Mouse (Mus musculus): ENCODE data around the gene Itpripl2. TPM values are rescaled to one million over a fixed set of nuclear protein-coding genes. Genes with fewer than 3 reads are reported as not detected.
A peak's percentile ranks its signal among the peaks of the same experiment; 100 is the strongest.

Itpripl2 gene
- polyA plus RNA-seq (2012; rRNA removed), result 0.49 and 0.57 TPM in 2 replicates

- TF ChIP-seq POLR2A (IDR thresholded peaks at IDR 0.05; ENCODE audit: control insufficient read depth, low read depth, low read length) (no peak), CTCF (IDR thresholded peaks at IDR 0.05; ENCODE audit: control insufficient read depth, insufficient read depth, insufficient replicate concordance, low read depth, low read length) (no peak)
- H3K4me3 ChIP-seq (ENCODE audit: control insufficient read depth, low read depth, low read length), result peak within 1 kb of the TSS; percentile 79
- no peaks in the 10 kb centered on the region for H3K36me3 ChIP-seq (ENCODE audit: control insufficient read depth, insufficient read depth, low read length)
- H3K4me1 ChIP-seq (ENCODE audit: control insufficient read depth, insufficient read depth, low read length), result peaks cover 19% of the 10 kb centered on the region
- peak within 1 kb of the TSS; percentile 35 for H3K27ac ChIP-seq (ENCODE audit: control insufficient read depth, insufficient read depth, low read depth, low read length)
- peaks cover 3% of the 10 kb centered on the region; the same call in 1 of the 2 replicates for H3K27me3 ChIP-seq (ENCODE audit: control insufficient read depth, insufficient read depth, low read length)
Measured at GRCm38 (mm10) chr7:118491431-118492147, at the start of gene Itpripl2. TSS of gene Itpripl2 (minus strand) at chr7:118491975.

- TF ChIP-seq POLR2A (IDR thresholded peaks at IDR 0.05; ENCODE audit: control insufficient read depth, low read depth, low read length) (no peak), CTCF (IDR thresholded peaks at IDR 0.05; ENCODE audit: control insufficient read depth, insufficient read depth, insufficient replicate concordance, low read depth, low read length) (no peak)
- H3K36me3 ChIP-seq (ENCODE audit: control insufficient read depth, insufficient read depth, low read length), result no peaks in the 10 kb centered on the region
- no peak overlapping the region for H3K27ac ChIP-seq (ENCODE audit: control insufficient read depth, insufficient read depth, low read depth, low read length)
Measured at GRCm38 (mm10) chr7:118535076-118535475, 43.3 kb upstream of the Itpripl2 start.

GRCm38 (mm10) chr7:118534326-118534725 is 42.6 kb upstream of the Itpripl2 start:
- Histone ChIP-seq H3K4me1 (ENCODE audit: control insufficient read depth, insufficient read depth, low read length) (no peaks in the 10 kb centered on the region; the same call in 1 of the 2 replicates), H3K36me3 (ENCODE audit: control insufficient read depth, insufficient read depth, low read length) (no peaks in the 10 kb centered on the region), H3K27ac (ENCODE audit: control insufficient read depth, insufficient read depth, low read depth, low read length) (no peak overlapping the region), H3K27me3 (ENCODE audit: control insufficient read depth, insufficient read depth, low read length) (no peaks in the 10 kb centered on the region), H3K4me3 (ENCODE audit: control insufficient read depth, low read depth, low read length) (no peak overlapping the region)
- no peak for TF ChIP-seq CTCF (IDR thresholded peaks at IDR 0.05; ENCODE audit: control insufficient read depth, insufficient read depth, insufficient replicate concordance, low read depth, low read length)
- no peak for TF ChIP-seq POLR2A (IDR thresholded peaks at IDR 0.05; ENCODE audit: control insufficient read depth, low read depth, low read length)

More at GRCm38 (mm10) chr7:118535076-118535475, 43.3 kb upstream of the Itpripl2 start:
- Histone ChIP-seq H3K27me3 (ENCODE audit: control insufficient read depth, insufficient read depth, low read length) (no peaks in the 10 kb centered on the region), H3K4me3 (ENCODE audit: control insufficient read depth, low read depth, low read length) (no peak overlapping the region), H3K4me1 (ENCODE audit: control insufficient read depth, insufficient read depth, low read length) (no peaks in the 10 kb centered on the region; the same call in 1 of the 2 replicates)

GRCm38 (mm10) chr7:118533178-118533578 is 41.4 kb upstream of the Itpripl2 start, which contains the start of gene Coq7:
TSS of gene Coq7 (minus strand) at chr7:118533356.
- Histone ChIP-seq H3K36me3 (ENCODE audit: control insufficient read depth, insufficient read depth, low read length) (no peaks in the 10 kb centered on the region), H3K27ac (ENCODE audit: control insufficient read depth, insufficient read depth, low read depth, low read length) (peak within 1 kb of the TSS; percentile 96), H3K4me3 (ENCODE audit: control insufficient read depth, low read depth, low read length) (peak within 1 kb of the TSS; percentile 96), H3K27me3 (ENCODE audit: control insufficient read depth, insufficient read depth, low read length) (no peaks in the 10 kb centered on the region), H3K4me1 (ENCODE audit: control insufficient read depth, insufficient read depth, low read length) (no peaks in the 10 kb centered on the region; the same call in 1 of the 2 replicates)
- TF ChIP-seq CTCF (IDR thresholded peaks at IDR 0.05; ENCODE audit: control insufficient read depth, insufficient read depth, insufficient replicate concordance, low read depth, low read length) (no peak), POLR2A (IDR thresholded peaks at IDR 0.05; ENCODE audit: control insufficient read depth, low read depth, low read length) (no peak)

DNA sequence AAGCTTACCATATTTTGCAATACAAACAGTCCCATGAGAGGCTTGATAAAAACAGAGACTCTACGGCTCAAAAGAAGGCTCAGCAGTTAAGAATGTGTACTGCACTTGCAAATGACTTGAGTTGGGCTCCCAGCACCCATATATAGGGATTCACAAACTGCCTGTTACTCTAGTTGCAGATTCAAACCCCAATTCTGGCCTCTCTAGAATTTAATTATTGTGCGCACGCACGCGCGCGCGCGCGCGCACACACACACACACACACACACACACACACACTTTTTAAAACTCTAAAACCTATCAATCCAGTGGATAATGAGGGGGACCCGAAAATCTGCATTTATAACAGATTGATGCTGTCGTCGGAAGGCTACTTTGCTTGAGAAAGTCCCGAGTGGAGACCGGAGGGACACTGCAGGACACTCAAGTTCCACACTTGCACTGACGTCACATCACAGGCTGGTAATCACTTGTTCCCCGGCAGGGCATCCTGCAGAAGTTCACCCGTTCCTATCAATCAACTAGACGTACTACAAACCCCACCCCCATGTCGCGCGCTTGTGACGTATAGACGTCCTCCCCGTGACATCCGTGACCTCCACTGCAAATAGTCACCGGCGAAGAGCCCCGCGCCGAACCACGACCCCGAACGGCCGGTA is 40.9 kb upstream of the Itpripl2 start:
- H3K4me1 ChIP-seq (ENCODE audit: control insufficient read depth, insufficient read depth, low read length), result no peaks in the 10 kb centered on the region; the same call in 1 of the 2 replicates
- no peaks in the 10 kb centered on the region for H3K27me3 ChIP-seq (ENCODE audit: control insufficient read depth, insufficient read depth, low read length)
- peak overlapping the region; percentile 96 for H3K4me3 ChIP-seq (ENCODE audit: control insufficient read depth, low read depth, low read length)
- TF ChIP-seq POLR2A (IDR thresholded peaks at IDR 0.05; ENCODE audit: control insufficient read depth, low read depth, low read length), result no peak
- no peaks in the 10 kb centered on the region for H3K36me3 ChIP-seq (ENCODE audit: control insufficient read depth, insufficient read depth, low read length)
- H3K27ac ChIP-seq (ENCODE audit: control insufficient read depth, insufficient read depth, low read depth, low read length), result peak overlapping the region; percentile 96

DNA sequence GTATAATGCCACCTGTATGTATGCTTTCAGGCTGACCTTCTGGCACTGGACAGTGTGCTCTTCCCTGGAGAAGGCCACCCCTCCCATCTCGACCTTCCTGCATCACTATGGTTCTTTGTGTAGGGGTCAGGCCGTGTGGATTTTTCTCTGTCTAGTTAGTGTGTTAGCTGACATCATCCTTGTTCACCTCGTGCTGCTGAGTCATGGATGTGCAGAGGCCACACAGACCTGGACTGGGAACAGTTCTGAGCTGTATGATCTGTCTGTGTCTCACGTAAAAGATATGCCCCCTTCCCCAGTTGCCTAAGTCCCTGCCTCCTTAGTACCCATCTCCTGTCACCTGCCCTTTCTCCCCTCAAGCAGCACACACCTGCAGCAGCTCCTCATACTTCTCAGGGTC is 35.2 kb upstream of the Itpripl2 start:
- Histone ChIP-seq H3K27me3 (ENCODE audit: control insufficient read depth, insufficient read depth, low read length) (no peaks in the 10 kb centered on the region), H3K27ac (ENCODE audit: control insufficient read depth, insufficient read depth, low read depth, low read length) (no peak overlapping the region), H3K4me1 (ENCODE audit: control insufficient read depth, insufficient read depth, low read length) (no peaks in the 10 kb centered on the region), H3K36me3 (ENCODE audit: control insufficient read depth, insufficient read depth, low read length) (no peaks in the 10 kb centered on the region), H3K4me3 (ENCODE audit: control insufficient read depth, low read depth, low read length) (no peak overlapping the region)
- no peak for TF ChIP-seq POLR2A (IDR thresholded peaks at IDR 0.05; ENCODE audit: control insufficient read depth, low read depth, low read length)
- TF ChIP-seq CTCF (IDR thresholded peaks at IDR 0.05; ENCODE audit: control insufficient read depth, insufficient read depth, insufficient replicate concordance, low read depth, low read length), result no peak

- Histone ChIP-seq H3K36me3 (ENCODE audit: control insufficient read depth, insufficient read depth, low read length) (no peaks in the 10 kb centered on the region), H3K27ac (ENCODE audit: control insufficient read depth, insufficient read depth, low read depth, low read length) (no peak overlapping the region), H3K4me1 (ENCODE audit: control insufficient read depth, insufficient read depth, low read length) (no peaks in the 10 kb centered on the region), H3K27me3 (ENCODE audit: control insufficient read depth, insufficient read depth, low read length) (no peaks in the 10 kb centered on the region), H3K4me3 (ENCODE audit: control insufficient read depth, low read depth, low read length) (no peak overlapping the region)
- TF ChIP-seq POLR2A (IDR thresholded peaks at IDR 0.05; ENCODE audit: control insufficient read depth, low read depth, low read length) (no peak), CTCF (IDR thresholded peaks at IDR 0.05; ENCODE audit: control insufficient read depth, insufficient read depth, insufficient replicate concordance, low read depth, low read length) (no peak)
Measured at GRCm38 (mm10) chr7:118522077-118522476, 30.3 kb upstream of the Itpripl2 start.
